Mouse (Mus musculus) heart, embryonic 12.5 days (tissue): Measurements from ENCODE around the gene Dstn. TPM values are rescaled to one million over a fixed set of nuclear protein-coding genes. Genes with fewer than 3 reads are reported as not detected.
A peak's percentile ranks its signal among the peaks of the same experiment; 100 is the strongest.

Experiments
- ATAC-seq: fragments of 200-750 bp; cut with Nextera tagmentation; 2 replicates; pipeline ENCODE4 v1.8.0; 2017; ENCODE audit warnings: moderate TSS enrichment, moderate library complexity; ENCODE audit not compliant: insufficient number of reproducible peaks, low FRiP score
- H3K27ac ChIP-seq: fragments of 300-500 bp; sonication (generic); 2 replicates; pipeline ENCODE4 v1.5.1; 2016; ENCODE audit warnings: mild to moderate bottlenecking, moderate library complexity; ENCODE audit not compliant: poor library complexity, severe bottlenecking
- H3K27me3 ChIP-seq: fragments of 300-500 bp; sonication (generic); replicated peaks from 2 replicates; pipeline ENCODE4 v1.6.1; 2016; ENCODE audit warnings: mild to moderate bottlenecking, moderate library complexity
- H3K36me3 ChIP-seq: fragments of 300-500 bp; sonication (generic); 2 replicates; pipeline ENCODE4 v1.6.1; 2016; ENCODE audit warnings: mild to moderate bottlenecking, moderate library complexity
- H3K4me1 ChIP-seq: fragments of 300-500 bp; sonication (generic); replicated peaks from 2 replicates; pipeline ENCODE4 v1.6.1; 2016; ENCODE audit warnings: mild to moderate bottlenecking
- H3K4me2 ChIP-seq: fragments of 300-500 bp; sonication (generic); 2 replicates; pipeline ENCODE4 v1.6.1; 2016; ENCODE audit warnings: mild to moderate bottlenecking, moderate library complexity
- H3K4me3 ChIP-seq: fragments of 300-500 bp; sonication (generic); 2 replicates; pipeline ENCODE4 v1.5.1; 2016; ENCODE audit warnings: mild to moderate bottlenecking
- H3K9ac ChIP-seq: fragments of 300-500 bp; sonication (generic); 2 replicates; pipeline ENCODE4 v1.6.1; 2016; ENCODE audit warnings: mild to moderate bottlenecking, moderate library complexity
- H3K9me3 ChIP-seq: fragments of 300-500 bp; sonication (generic); replicated peaks from 2 replicates; pipeline ENCODE4 v1.6.1; 2016; ENCODE audit warnings: mild to moderate bottlenecking, moderate library complexity
- WGBS: fragments of 180-500 bp; shearing (Covaris S2); methylation state at CpG from one replicate; pipeline ENCODE4 v1.1.7; 2016; 5-methylcytosine and 5-hydroxymethylcytosine counted together
- polyA plus RNA-seq: library from polyadenylated mRNA; unstranded; fragments of >200 nt; fragmentation: Nextera tagmentation; extraction: Ambion mirVana; gene quantifications from 2 replicates; pipeline ENCODE4 v1.2.1, GENCODE M21; 2016

Dstn gene
- 963 and 982 TPM in 2 replicates for polyA plus RNA-seq

DNA sequence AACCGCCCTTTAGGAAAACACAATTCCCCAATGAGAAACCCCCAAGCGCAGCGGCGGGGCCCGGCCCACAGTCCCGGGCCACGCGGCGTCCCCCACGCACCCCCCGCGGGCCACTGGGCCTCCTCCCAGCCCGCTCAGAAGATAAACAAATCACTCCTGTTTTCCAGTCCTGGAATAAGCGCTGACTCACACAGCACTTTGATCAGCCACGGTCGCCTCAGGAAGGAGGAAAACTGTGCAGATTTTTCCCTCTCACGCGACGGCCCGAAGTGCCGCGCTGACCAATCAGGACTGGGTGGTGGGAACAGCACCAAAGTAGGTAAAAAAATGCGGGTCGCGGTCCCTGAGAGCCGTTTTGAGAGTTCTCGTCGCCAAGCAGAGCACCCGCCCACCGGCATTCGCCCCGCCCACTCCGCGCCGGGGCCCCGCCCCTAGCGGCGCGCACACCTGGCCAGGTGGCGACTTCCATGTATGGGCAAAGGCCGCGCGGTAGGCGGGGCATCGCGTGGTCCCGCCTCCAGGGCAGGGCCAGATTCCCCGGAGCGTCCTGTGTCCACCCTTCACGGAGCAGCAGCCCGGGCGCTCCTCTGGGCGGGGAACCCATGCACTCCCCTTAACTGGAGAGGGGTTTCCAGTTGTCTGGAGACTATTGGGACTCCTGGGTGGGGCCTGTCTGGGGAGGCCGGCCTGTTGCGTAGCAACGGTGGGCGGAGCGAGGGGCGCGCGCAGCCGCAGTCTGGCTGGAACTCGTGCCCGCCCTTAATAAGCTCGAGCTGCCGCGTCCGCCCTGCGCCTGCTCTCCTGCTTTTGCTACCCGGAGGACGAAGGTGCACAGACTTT lies at the start of gene Dstn:
Gene Dstn (plus strand): TSS at position 561 of the 840 bp plus-strand sequence.
- under 1% methylated on average over 71 of the region's 71 CpGs for WGBS
- H3K4me3 ChIP-seq = peak within 1 kb of the TSS; percentile 99
- no peaks in the 10 kb centered on the region for H3K36me3 ChIP-seq
- peak within 1 kb of the TSS; percentile 100 for H3K27ac ChIP-seq
- H3K9me3 ChIP-seq = no peaks in the 10 kb centered on the region
- H3K4me2 ChIP-seq = peak within 1 kb of the TSS; percentile 77
- peak within 1 kb of the TSS; percentile 100 for H3K9ac ChIP-seq
- H3K27me3 ChIP-seq = no peaks in the 10 kb centered on the region
- H3K4me1 ChIP-seq = peaks cover 21% of the 10 kb centered on the region
- ATAC-seq = peak; percentile 95

DNA sequence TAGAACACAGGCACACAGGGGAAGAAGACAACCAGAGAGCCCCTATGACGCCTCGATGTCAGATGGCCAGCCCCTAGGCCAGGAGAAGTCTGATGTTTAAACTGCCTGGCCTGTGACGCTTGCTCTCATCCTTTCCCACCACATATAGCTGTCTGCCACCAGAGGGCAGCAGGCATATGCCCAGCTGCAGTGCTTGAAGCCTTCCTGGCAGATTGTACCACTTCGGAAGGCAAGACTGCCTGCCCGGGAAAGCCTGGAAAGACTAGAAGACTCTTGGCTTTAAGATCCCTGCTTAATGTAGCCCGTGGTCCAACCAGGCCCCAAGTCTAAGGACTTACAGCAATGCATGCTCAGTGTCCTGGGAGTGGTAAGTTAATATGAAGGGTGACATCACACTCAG lies 47.8 kb upstream of the Dstn start:
- Histone ChIP-seq H3K4me3 (no peak overlapping the region), H3K4me1 (peaks cover 26% of the 10 kb centered on the region), H3K36me3 (no peaks in the 10 kb centered on the region), H3K27ac (no peak overlapping the region), H3K9me3 (no peaks in the 10 kb centered on the region), H3K4me2 (0 out of 2 replicates have a peak overlapping the region, but pooled peaks have one; percentile 19), H3K9ac (no peak overlapping the region), H3K27me3 (no peaks in the 10 kb centered on the region)
- WGBS = 2% methylated on average over 6 of the region's 6 CpGs
- 0 out of 2 replicates have a peak, but pooled peaks have one; percentile 8 for ATAC-seq

DNA sequence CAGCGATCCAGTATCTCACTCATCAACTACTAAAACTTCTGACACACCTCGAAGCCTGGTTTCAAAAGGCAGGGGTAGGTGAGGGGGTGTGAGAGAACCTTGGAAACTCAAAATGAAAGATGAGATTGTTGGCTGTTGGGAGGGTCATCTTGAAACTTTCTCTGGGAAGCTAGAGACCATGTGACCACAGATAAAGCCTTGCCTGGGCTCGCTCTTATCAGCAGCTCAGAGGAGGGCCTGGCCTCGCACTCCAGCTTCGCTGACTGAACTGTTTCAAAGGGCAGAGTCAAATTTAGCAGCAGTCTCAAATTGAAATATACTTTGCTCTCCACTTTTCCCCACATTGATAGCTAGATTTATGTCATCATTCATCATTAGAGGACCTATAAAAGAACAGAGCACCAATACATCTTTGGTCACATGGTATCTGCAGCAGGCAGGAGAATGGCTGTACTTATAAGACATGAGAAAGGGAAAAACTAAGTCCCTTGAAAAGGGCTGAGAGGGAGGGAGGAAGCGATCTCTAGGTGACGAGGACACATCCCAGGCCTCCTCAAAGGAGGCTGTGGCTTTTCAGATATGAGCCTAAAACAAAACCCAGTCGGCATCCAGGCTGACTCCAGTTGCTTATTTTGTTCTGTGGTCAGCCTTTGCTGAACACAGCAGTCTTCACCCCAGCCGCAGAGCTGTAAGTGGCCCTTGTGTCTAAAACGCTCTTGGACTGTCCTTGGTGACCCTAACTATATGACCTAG lies 44.0 kb upstream of the Dstn start:
- Histone ChIP-seq H3K27me3 (no peaks in the 10 kb centered on the region), H3K4me1 (peaks cover 32% of the 10 kb centered on the region), H3K36me3 (no peaks in the 10 kb centered on the region), H3K9ac (peak overlapping the region; percentile 42), H3K9me3 (no peaks in the 10 kb centered on the region), H3K4me3 (no peak overlapping the region), H3K4me2 (peak overlapping the region; percentile 53), H3K27ac (peak overlapping the region; percentile 96)
- ATAC-seq = peak; percentile 92
- WGBS = 3% methylated on average over 10 of the region's 10 CpGs

DNA sequence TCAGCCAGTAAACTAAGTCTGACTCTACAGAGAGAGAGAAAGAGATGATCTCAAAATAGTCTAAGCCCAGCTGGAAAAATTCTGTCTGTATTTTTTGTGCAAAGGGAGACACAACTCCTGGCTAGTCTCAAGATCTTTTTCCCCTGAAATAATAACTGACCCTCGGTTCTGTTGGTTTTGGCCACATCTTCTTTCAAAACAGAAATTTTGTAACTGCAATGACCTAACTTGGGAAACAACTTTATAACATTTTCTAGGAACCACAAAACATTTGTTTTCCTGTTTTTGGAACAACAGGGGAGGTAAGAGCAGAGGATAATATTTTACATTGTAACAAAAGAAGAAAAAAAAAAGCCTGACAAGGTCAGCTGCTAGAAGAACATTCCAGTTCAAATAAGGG lies 39.1 kb upstream of the Dstn start:
- Histone ChIP-seq H3K36me3 (no peaks in the 10 kb centered on the region), H3K4me3 (no peak overlapping the region), H3K27me3 (no peaks in the 10 kb centered on the region), H3K4me1 (peaks cover 39% of the 10 kb centered on the region), H3K9ac (no peak overlapping the region), H3K9me3 (no peaks in the 10 kb centered on the region), H3K4me2 (no peak overlapping the region), H3K27ac (peak overlapping the region; percentile 41; the same call in 1 of the 2 replicates)
- no peak for ATAC-seq
- 30% methylated on average over 1 of the region's 1 CpGs for WGBS

DNA sequence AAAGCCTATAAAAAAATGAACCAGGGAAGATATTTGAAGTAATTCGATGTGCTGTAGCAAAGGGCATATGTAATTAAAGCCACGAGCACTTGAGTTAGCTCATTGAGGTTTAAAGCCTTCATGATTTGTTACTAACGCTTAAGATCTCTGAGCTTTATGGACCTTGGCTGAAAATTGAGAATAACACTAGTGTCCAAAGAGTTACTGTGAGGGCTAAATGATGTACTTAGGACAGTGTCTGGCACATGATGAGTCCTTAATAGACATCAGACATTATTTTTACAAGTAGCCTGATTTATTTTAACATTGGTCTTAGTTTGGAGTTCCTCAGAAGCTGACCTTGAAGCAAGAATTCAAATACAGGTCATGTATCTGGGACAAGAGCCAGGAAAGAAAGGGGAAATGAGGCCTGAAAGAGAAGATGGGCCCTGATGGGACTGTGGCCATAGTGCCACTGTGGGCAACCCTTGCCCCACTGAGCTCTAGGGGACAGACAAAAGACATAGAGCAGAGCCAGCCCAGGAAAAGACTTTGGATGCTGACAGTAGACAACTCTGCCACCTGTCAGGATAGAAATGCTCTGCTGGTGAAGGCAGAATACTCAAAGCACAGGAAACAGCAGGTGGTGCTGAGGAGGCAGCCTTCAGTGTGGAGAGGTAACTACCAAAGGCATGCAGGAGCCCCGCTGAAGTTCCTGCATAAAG lies 38.0 kb upstream of the Dstn start:
- 66% methylated on average over 4 of the region's 4 CpGs for WGBS

DNA sequence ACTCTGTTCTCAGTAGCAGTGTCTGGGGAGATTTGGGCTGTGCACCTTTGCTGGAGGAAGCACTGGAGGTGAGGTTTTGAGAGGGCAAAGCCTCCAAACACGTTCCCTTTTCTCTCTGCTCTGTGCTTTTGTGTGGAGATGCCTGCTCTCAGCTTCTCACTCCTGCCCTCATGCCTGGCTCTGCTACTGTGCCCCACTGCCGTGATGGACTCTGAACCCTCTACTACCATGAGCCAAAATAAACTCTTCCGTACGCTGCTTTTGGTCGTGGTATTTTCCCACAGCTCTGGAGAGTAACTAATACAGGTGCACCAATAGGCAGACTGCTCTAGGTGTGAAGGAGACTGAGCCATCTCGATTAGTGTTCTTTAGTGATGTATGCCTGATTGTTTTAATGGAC lies 35.8 kb upstream of the Dstn start:
- 90% methylated on average over 6 of the region's 6 CpGs for WGBS
- no peak for ATAC-seq

More for the DNA sequence above, 38.0 kb upstream of the Dstn start:
- ATAC-seq = no peak
- Histone ChIP-seq H3K27me3 (no peaks in the 10 kb centered on the region), H3K9me3 (no peaks in the 10 kb centered on the region), H3K27ac (peak overlapping the region; percentile 54; the same call in 1 of the 2 replicates), H3K4me1 (peaks cover 28% of the 10 kb centered on the region), H3K4me3 (no peak overlapping the region), H3K36me3 (no peaks in the 10 kb centered on the region), H3K4me2 (no peak overlapping the region), H3K9ac (no peak overlapping the region)

DNA sequence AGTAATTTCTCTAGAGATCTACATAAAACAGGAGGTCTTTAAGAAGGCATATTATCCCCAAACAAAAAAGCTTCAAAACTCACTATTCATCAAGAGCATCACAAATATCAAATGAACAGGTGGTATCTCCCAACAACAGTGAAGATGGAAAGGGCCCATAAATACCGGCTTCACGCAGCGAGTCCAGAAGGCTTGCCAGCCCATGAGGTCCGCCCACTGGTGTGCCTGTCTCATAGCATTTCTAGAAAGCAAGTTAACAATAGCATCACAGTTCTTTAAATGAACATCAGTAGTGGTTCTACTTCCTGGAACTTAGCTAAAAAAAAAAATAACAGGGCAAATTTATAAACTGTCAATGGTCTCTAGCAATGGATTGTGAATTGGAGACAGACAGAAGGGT lies 33.1 kb upstream of the Dstn start:
- Histone ChIP-seq H3K4me3 (no peak overlapping the region), H3K4me2 (no peak overlapping the region), H3K27me3 (no peaks in the 10 kb centered on the region), H3K9ac (no peak overlapping the region), H3K36me3 (no peaks in the 10 kb centered on the region), H3K9me3 (no peaks in the 10 kb centered on the region), H3K27ac (no peak overlapping the region), H3K4me1 (peaks cover 14% of the 10 kb centered on the region)
- no peak for ATAC-seq
- WGBS = 81% methylated on average over 4 of the region's 4 CpGs

More for the DNA sequence above, 35.8 kb upstream of the Dstn start:
- H3K9ac ChIP-seq = no peak overlapping the region
- no peak overlapping the region for H3K4me3 ChIP-seq
- no peaks in the 10 kb centered on the region for H3K27me3 ChIP-seq
- H3K4me1 ChIP-seq = peaks cover 23% of the 10 kb centered on the region
- H3K27ac ChIP-seq = no peak overlapping the region
- H3K9me3 ChIP-seq = no peaks in the 10 kb centered on the region
- no peaks in the 10 kb centered on the region for H3K36me3 ChIP-seq
- no peak overlapping the region for H3K4me2 ChIP-seq

DNA sequence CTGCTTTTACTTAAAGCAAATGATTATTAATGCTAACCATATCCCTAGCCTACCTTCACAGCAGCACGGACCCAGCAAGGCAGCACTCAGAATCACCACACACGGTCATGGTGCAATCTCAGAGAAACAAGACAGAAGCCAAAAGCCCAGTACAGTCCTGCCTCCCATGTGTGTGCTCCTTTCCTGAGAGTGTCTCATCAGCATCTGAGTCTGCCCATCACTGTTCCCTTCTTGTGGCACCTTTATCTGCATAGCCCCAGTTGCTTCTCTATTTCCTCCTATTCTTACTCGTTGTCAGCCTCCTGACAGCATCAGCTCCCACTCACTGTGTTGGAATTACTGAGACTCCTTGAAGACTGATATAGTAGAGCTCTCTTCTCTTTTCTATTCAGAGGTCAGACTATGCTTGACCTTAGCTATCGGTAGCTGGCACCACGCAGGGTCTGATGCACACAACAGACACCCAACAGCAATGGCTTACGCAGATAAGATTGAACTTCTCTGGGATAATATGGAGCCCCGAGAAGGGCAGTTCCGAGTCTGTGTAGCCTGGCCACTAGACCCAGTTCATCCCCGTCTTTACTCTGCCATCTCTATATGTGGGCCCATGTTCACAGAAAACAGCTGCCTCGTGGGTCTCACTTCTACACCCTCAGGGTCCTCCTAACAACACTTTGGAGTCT lies 32.4 kb upstream of the Dstn start:
- Histone ChIP-seq H3K9ac (no peak overlapping the region), H3K27ac (no peak overlapping the region), H3K4me3 (no peak overlapping the region), H3K4me2 (no peak overlapping the region), H3K4me1 (peaks cover 8% of the 10 kb centered on the region; the same call in 1 of the 2 replicates), H3K36me3 (no peaks in the 10 kb centered on the region), H3K9me3 (no peaks in the 10 kb centered on the region), H3K27me3 (no peaks in the 10 kb centered on the region)
- no peak for ATAC-seq
- WGBS = 30% methylated on average over 10 of the region's 10 CpGs

DNA sequence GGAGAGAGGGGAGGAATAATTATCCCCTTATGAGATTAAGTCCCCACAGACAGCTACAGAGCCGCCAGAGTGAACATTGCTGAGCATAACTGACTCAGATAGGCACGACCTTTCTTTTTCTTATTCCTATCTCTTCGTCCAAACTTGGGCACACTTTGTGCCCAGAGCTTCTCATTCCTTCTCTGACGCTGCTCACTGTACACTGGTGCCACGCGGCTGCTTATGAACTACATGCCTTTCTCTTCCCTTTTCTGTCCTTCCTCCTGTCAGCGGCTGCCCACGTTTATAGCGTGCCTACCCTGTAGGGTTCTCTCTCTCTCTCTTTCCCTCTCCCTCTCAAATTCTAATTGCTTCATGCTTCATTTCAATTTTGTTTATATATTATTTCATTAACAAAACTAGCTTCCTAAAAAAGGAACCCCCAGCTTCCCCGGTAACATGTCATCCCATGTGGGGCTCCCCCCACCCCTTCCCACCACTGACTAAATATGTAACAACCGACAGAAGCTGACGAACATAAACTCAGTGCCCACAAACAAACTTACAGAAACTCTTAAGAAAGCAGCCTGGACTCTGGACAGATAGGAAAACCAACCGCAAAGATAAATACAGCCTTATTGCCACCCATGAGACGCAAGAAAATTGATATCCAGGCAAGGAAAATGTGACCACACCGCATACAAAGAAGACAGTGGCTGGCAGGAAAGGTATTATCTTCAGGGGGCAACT lies 25.8 kb upstream of the Dstn start:
- H3K4me2 ChIP-seq = no peak overlapping the region
- no peak for ATAC-seq
- H3K27ac ChIP-seq = no peak overlapping the region
- no peak overlapping the region for H3K9ac ChIP-seq
- no peak overlapping the region for H3K4me3 ChIP-seq
- WGBS = 77% methylated on average over 15 of the region's 15 CpGs
- 0 out of 2 replicates have a peak, but pooled peaks cover 5% of the 10 kb centered on the region for H3K9me3 ChIP-seq
- no peaks in the 10 kb centered on the region for H3K4me1 ChIP-seq
- H3K36me3 ChIP-seq = no peaks in the 10 kb centered on the region
- no peaks in the 10 kb centered on the region for H3K27me3 ChIP-seq

DNA sequence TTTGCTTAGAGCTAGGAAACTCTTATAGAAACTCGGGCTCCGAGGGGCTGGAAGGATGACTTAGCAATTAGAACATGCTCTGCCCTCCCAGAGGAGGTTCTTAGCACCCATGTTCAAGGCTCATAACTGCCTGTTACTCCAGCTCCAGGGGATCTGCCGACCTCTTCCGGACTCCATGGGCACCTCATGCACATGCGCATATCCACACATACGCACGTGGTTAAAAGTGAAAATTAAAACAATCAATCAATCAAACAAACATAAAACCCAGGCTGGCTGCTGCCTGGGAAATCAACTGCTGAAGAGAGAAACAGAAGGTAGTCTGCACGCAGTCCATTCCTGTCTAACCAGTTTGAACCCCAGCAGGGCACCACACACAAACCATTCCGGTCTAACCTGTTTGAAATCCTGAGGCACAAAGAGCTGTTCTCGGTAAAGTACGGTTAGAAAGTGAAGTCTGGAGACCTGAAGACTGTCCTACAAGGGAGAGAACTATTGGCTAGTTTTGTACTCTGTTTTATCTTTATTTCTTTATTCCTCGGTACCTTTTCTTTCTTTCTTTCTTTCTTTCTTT lies 25.2 kb upstream of the Dstn start:
- H3K4me1 ChIP-seq = no peaks in the 10 kb centered on the region

More for the DNA sequence above, 25.2 kb upstream of the Dstn start:
- H3K4me3 ChIP-seq = no peak overlapping the region
- WGBS = 65% methylated on average over 12 of the region's 12 CpGs
- H3K9me3 ChIP-seq = 0 out of 2 replicates have a peak, but pooled peaks cover 5% of the 10 kb centered on the region
- no peak overlapping the region for H3K9ac ChIP-seq
- H3K4me2 ChIP-seq = no peak overlapping the region
- no peak overlapping the region for H3K27ac ChIP-seq
- no peak for ATAC-seq
- no peaks in the 10 kb centered on the region for H3K27me3 ChIP-seq
- H3K36me3 ChIP-seq = no peaks in the 10 kb centered on the region
